Mouse (Mus musculus) embryonic facial prominence, embryonic 10.5 days (tissue): ENCODE measurements around the gene Zbtb16. TPM values are rescaled to one million over a fixed set of nuclear protein-coding genes. Genes with fewer than 3 reads are reported as not detected.

Experiments
- DNase-seq: peaks from one replicate; pipeline ENCODE4 v3.0.0-alpha.2; 2017; ENCODE audit warnings: low spot score
- H3K27ac ChIP-seq: fragments of 300-500 bp; sonication (generic); replicated peaks from 2 replicates; pipeline ENCODE4 v1.5.1; 2016; ENCODE audit warnings: mild to moderate bottlenecking
- H3K27me3 ChIP-seq: fragments of 300-500 bp; sonication (generic); replicated peaks from 2 replicates; pipeline ENCODE4 v1.6.1; 2016; ENCODE audit warnings: low read depth, mild to moderate bottlenecking; ENCODE audit not compliant: poor library complexity, severe bottlenecking
- H3K36me3 ChIP-seq: fragments of 300-500 bp; sonication (generic); replicated peaks from 2 replicates; pipeline ENCODE4 v1.6.1; 2016; ENCODE audit warnings: mild to moderate bottlenecking, moderate library complexity
- H3K4me1 ChIP-seq: fragments of 300-500 bp; sonication (generic); 2 replicates; pipeline ENCODE4 v1.6.1; 2016
- H3K4me3 ChIP-seq: fragments of 300-500 bp; sonication (generic); 2 replicates; pipeline ENCODE4 v1.5.1; 2016; ENCODE audit warnings: mild to moderate bottlenecking, moderate library complexity
- H3K9me3 ChIP-seq: fragments of 300-500 bp; sonication (generic); 2 replicates; pipeline ENCODE4 v1.6.1; 2016; ENCODE audit warnings: mild to moderate bottlenecking
- WGBS: fragments of 180-500 bp; shearing (Covaris S2); methylation state at CpG from one replicate; pipeline ENCODE4 v1.1.7; 2016; 5-methylcytosine and 5-hydroxymethylcytosine counted together
- polyA plus RNA-seq: library from polyadenylated mRNA; unstranded; fragments of >200 nt; fragmentation: Nextera tagmentation; extraction: Ambion mirVana; gene quantifications from 2 replicates; pipeline ENCODE4 v1.2.1, GENCODE M21; 2016

Gene Zbtb16
- polyA plus RNA-seq, 1 experiment from 2014 or later, result 15.8 TPM

GRCm38 (mm10) chr9:48773130-48773529, 62.9 kb downstream of the Zbtb16 start:
- Histone ChIP-seq H3K9me3 (no peaks in the 10 kb centered on the region), H3K4me1 (peaks cover 27% of the 10 kb centered on the region), H3K27me3 (no peaks in the 10 kb centered on the region), H3K4me3 (no peak overlapping the region), H3K36me3 (no peaks in the 10 kb centered on the region), H3K27ac (no peak overlapping the region)
- DNase-seq, result no peak
- WGBS, result 83% methylated on average over 6 of the region's 6 CpGs

DNA sequence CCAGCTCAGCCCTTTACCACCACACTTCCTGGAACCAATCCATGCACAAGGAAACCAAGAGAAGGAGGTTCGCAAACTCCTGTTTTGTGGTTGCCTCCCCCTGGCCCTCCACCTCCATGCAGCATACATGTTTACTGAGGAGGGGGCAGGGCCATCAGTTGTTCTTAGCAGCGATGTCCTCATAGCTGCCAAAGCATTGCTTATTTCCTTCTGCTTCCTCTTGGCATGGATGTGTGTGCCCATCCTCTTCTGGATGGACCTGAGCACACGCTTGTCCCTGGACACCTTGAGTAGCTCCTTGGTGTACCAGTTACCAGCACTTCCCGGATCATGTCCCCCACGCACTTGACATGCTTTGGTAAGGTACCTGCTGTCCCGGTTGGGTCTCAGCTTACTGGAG, 64.5 kb downstream of the Zbtb16 start:
- Histone ChIP-seq H3K4me1 (peaks cover 27% of the 10 kb centered on the region), H3K36me3 (no peaks in the 10 kb centered on the region), H3K9me3 (no peaks in the 10 kb centered on the region), H3K27ac (no peak overlapping the region), H3K27me3 (no peaks in the 10 kb centered on the region), H3K4me3 (no peak overlapping the region)
- WGBS, result 93% methylated on average over 6 of the region's 6 CpGs
- DNase-seq, result no peak

DNA sequence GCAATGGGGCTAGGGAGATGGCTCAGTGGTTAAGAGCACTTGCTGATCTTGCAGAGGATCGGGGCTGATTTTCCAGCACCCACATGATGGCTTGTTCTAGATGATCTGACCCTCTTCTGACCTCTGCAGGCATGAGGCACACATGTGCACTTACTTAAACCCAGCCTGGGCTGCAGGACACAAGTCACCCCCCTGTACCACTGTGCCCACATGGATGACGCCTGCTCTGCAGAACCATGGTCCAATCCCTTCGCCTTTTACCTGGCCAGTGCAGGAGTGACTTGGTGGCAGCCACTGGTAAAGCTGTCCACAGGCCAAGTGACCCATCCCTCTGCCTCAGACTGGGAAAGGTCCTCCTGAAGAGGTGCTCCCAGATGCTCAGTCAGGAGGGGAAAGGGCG, 67.1 kb downstream of the Zbtb16 start:
- no peak for DNase-seq
- H3K27ac ChIP-seq, result peak overlapping the region; percentile 30; the same call in 1 of the 2 replicates
- H3K27me3 ChIP-seq, result no peaks in the 10 kb centered on the region
- H3K9me3 ChIP-seq, result no peaks in the 10 kb centered on the region
- H3K4me3 ChIP-seq, result no peak overlapping the region
- H3K4me1 ChIP-seq, result peaks cover 34% of the 10 kb centered on the region
- no peaks in the 10 kb centered on the region for H3K36me3 ChIP-seq
- WGBS, result 78% methylated on average over 4 of the region's 4 CpGs

DNA sequence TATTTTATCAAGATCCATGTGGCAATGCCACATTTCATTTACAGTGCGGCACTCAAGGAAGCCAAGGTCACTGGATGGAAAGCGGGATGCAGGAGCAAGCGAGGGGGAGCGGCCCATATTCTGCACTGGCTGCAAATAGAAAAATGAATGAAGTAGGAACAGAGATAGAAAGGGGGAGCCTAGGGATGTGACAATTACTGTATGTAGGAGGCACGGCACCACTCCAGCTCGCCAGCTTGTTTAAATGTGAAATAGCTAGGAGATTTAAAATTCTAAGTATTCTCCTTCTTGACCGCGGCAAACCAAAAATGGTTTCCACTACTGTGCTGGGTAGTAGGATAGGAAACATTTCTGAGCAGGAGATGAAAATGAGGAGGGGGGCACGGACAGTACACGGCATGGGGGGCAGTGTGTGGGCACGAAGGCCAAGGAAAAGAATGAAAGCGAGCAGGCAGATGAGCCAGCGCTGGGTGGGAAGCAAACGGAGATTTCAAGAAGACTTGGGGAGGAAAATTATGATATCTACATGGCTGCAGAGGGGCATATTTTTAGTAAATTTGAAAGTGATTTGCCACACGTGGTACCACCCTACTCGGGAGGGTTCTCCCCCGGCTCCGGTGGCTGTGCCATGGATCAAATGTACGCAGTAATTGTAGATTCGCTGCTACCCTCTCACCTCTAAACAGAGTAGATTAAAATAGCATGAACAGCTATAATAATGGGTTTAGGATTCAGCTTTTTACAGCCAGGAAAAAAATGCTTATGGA, 68.2 kb downstream of the Zbtb16 start:
- Histone ChIP-seq H3K4me3 (no peak overlapping the region), H3K27ac (no peak overlapping the region), H3K27me3 (no peaks in the 10 kb centered on the region), H3K9me3 (no peaks in the 10 kb centered on the region), H3K4me1 (peaks cover 28% of the 10 kb centered on the region), H3K36me3 (no peaks in the 10 kb centered on the region)
- WGBS, result 90% methylated on average over 20 of the region's 20 CpGs
- DNase-seq, result no peak

- Histone ChIP-seq H3K4me1 (peaks cover 34% of the 10 kb centered on the region), H3K27me3 (no peaks in the 10 kb centered on the region), H3K36me3 (no peaks in the 10 kb centered on the region), H3K27ac (no peak overlapping the region), H3K4me3 (no peak overlapping the region), H3K9me3 (no peaks in the 10 kb centered on the region)
- DNase-seq, result no peak
Measured at GRCm38 (mm10) chr9:48765927-48766326, 70.1 kb downstream of the Zbtb16 start.

- H3K36me3 ChIP-seq, result no peaks in the 10 kb centered on the region
- no peaks in the 10 kb centered on the region for H3K9me3 ChIP-seq
- H3K4me3 ChIP-seq, result no peak overlapping the region
- peaks cover 42% of the 10 kb centered on the region for H3K4me1 ChIP-seq
- no peak for DNase-seq
- H3K27ac ChIP-seq, result no peak overlapping the region
- 90% methylated on average over 5 of the region's 5 CpGs for WGBS
- H3K27me3 ChIP-seq, result no peaks in the 10 kb centered on the region
Measured at GRCm38 (mm10) chr9:48764311-48764710, 71.7 kb downstream of the Zbtb16 start.

- no peak overlapping the region for H3K4me3 ChIP-seq
- H3K27ac ChIP-seq, result no peak overlapping the region
- no peaks in the 10 kb centered on the region for H3K9me3 ChIP-seq
- H3K4me1 ChIP-seq, result peaks cover 43% of the 10 kb centered on the region
- no peaks in the 10 kb centered on the region for H3K36me3 ChIP-seq
- 92% methylated on average over 14 of the region's 14 CpGs for WGBS
- H3K27me3 ChIP-seq, result no peaks in the 10 kb centered on the region
- no peak for DNase-seq
Measured at GRCm38 (mm10) chr9:48761732-48762637, 74.0 kb downstream of the Zbtb16 start.

GRCm38 (mm10) chr9:48761175-48761556, 74.9 kb downstream of the Zbtb16 start:
- Histone ChIP-seq H3K27me3 (no peaks in the 10 kb centered on the region), H3K27ac (no peak overlapping the region), H3K9me3 (no peaks in the 10 kb centered on the region), H3K4me3 (no peak overlapping the region), H3K4me1 (peaks cover 50% of the 10 kb centered on the region), H3K36me3 (no peaks in the 10 kb centered on the region)
- 88% methylated on average over 8 of the region's 8 CpGs for WGBS
- DNase-seq, result no peak

GRCm38 (mm10) chr9:48760449-48761174, 75.4 kb downstream of the Zbtb16 start:
- Histone ChIP-seq H3K4me3 (no peak overlapping the region), H3K4me1 (peaks cover 56% of the 10 kb centered on the region), H3K36me3 (no peaks in the 10 kb centered on the region), H3K27ac (no peak overlapping the region; the same call in 1 of the 2 replicates), H3K9me3 (no peaks in the 10 kb centered on the region), H3K27me3 (no peaks in the 10 kb centered on the region)
- 80% methylated on average over 13 of the region's 13 CpGs for WGBS
- no peak for DNase-seq

DNA sequence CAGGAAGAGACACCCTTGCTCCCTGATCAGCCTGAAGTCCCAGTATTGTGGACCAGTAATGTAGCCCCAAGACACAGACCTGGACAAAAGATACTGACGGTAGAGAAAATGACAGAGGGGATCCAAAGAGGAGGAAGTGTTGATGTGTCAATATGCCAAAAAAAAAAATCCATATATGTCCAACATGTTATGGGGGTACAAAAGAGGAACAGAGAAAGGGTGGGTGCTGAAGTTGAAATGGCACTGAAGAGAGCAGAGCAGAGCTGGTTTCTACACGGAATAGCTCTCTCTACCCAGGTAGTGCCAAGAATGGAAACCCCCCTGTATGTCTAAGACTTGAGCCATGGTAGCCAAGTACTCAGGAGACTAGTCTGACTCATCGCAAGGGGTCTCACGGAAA, 76.9 kb downstream of the Zbtb16 start:
- 91% methylated on average over 4 of the region's 4 CpGs for WGBS
- no peak for DNase-seq
- no peaks in the 10 kb centered on the region for H3K27me3 ChIP-seq
- no peak overlapping the region for H3K27ac ChIP-seq
- no peaks in the 10 kb centered on the region for H3K9me3 ChIP-seq
- H3K4me1 ChIP-seq, result peaks cover 55% of the 10 kb centered on the region
- H3K36me3 ChIP-seq, result no peaks in the 10 kb centered on the region
- no peak overlapping the region for H3K4me3 ChIP-seq

DNA sequence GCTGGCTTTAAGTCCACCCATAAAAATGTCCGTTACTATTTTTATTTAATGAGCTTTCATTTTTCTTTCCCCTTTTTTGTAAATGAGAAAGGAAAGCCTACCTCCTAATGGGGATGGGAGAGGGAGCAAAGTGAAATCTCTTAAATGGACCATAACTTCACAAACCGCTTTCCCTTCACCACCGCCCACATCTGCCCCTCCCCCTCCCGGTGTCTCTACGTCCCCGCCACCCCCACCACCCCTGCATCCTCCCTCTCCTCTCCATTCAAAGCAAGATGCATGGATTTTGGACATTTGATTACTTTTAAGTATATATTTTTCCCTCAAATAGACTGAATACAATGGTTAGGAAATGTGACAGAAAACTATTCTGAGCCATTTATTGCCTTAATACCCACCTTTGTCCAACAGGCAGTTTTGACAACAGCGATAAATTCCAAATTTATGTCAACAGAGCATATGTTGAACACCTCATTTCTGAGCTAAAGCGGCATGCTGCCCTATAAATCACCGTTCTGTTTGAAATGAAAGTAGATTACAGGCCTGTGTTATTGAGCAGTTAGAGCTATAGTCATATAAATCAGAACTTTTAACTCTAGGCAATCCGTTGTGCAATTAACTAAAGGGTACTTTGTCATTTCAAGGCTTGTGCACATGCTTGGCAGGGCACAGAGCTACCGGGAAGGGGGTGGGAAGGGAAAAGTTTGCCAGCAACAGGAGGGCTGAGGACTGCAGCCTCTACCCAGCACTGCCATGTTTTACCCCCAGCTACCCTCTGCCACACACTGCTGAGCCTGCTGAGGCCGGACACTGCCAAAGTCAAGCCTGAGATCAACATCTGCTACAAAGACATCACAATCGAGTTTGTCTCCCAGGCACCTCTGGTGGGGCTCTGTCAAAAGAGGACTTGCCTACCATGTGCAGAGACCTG, 78.1 kb downstream of the Zbtb16 start:
- peaks cover 60% of the 10 kb centered on the region for H3K4me1 ChIP-seq

More for the DNA sequence above, 78.1 kb downstream of the Zbtb16 start:
- no peak for DNase-seq
- H3K27ac ChIP-seq, result no peak overlapping the region
- H3K9me3 ChIP-seq, result no peaks in the 10 kb centered on the region
- 78% methylated on average over 13 of the region's 13 CpGs for WGBS
- H3K36me3 ChIP-seq, result no peaks in the 10 kb centered on the region
- H3K4me3 ChIP-seq, result no peak overlapping the region
- no peaks in the 10 kb centered on the region for H3K27me3 ChIP-seq
